Mouse (Mus musculus): ENCODE results near the gene Gm7257.

Gm7257 gene

GRCm38 (mm10) chr9:36431584-36431983 is at the start of gene Gm7257:
Gene Gm7257 (plus strand): TSS chr9:36431884.
- no peak for DNase-seq (ENCODE audit: low spot score)

DNA sequence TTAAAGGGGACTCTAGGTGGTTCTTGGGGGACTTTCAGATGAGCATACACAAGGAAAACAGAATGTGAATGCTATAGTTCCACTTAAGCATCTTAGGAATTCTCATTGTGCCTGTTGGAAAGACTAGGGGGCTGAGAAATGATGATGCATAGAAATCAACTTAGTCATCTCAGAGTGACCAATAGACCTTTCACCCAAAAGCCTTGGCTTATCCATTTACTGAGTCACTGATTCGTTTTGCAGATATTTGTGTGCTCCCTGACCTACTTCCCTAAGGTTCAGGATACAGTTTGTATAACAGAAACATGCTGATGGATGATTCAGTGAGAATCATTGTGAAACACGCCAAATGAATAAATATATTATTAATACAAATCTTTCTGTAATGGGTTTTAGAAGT is 28.7 kb upstream of the Gm7257 start:
- DNase-seq (ENCODE audit: low spot score): no peak

- DNase-seq (ENCODE audit: low spot score): no peak
These were observed 3.5 kb downstream of the Gm7257 start for GRCm38 (mm10) chr9:36435051-36435764.

- no peak for DNase-seq (ENCODE audit: low spot score)
These were observed 43.7 kb downstream of the Gm7257 start, which contains the start of gene Gm9513 for GRCm38 (mm10) chr9:36475338-36475737. Gene Gm9513 (plus strand): TSS chr9:36475638.
